Mouse (Mus musculus) embryonic fibroblast, embryonic 13.5 days (primary cell): ENCODE results near the gene Kynu. TPM values are rescaled to one million over a fixed set of nuclear protein-coding genes. Genes with fewer than 3 reads are reported as not detected.

ENCODE experiments used
- H3K27ac ChIP-seq: 2 replicates; pipeline ENCODE4 v1.5.1; 2012; ENCODE audit warnings: low read length, control low read depth, inconsistent platforms; ENCODE audit not compliant: insufficient read depth
- H3K4me1 ChIP-seq: 2 replicates; pipeline ENCODE4 v1.6.1; 2011; ENCODE audit warnings: low read length; ENCODE audit not compliant: control insufficient read depth, insufficient read depth
- H3K4me3 ChIP-seq: 2 replicates; pipeline ENCODE4 v1.5.1; 2011; ENCODE audit warnings: mild to moderate bottlenecking, control low read depth, low read length; ENCODE audit not compliant: insufficient read depth
- CTCF ChIP-seq: IDR thresholded peaks from 2 replicates; pipeline ENCODE4 v1.5.1; 2011; ENCODE audit warnings: mild to moderate bottlenecking, control low read depth, low read length, moderate library complexity, borderline replicate concordance; ENCODE audit not compliant: insufficient read depth
- POLR2A ChIP-seq: IDR thresholded peaks from 2 replicates; pipeline ENCODE4 v1.6.1; 2011; ENCODE audit warnings: low read depth, mild to moderate bottlenecking, control low read depth, low read length, moderate library complexity
- polyA plus RNA-seq: library from polyadenylated mRNA; stranded (reverse); fragments of >200 nt; gene quantifications from 2 replicates; pipeline ENCODE4 v1.2.4, GENCODE M21; 2011; ENCODE audit warnings: low read depth; ENCODE audit not compliant: missing spikeins, insufficient read length

Kynu gene
- polyA plus RNA-seq, 1 experiment: 0.28 TPM

GRCm38 (mm10) chr2:43727181-43727580 is 172.1 kb downstream of the Kynu start:
- no peak overlapping the region for H3K27ac ChIP-seq
- no peaks in the 10 kb centered on the region for H3K4me1 ChIP-seq
- H3K4me3 ChIP-seq: no peak overlapping the region
- TF ChIP-seq CTCF (no peak), POLR2A (no peak)

- Histone ChIP-seq H3K4me1 (no peaks in the 10 kb centered on the region), H3K27ac (no peak overlapping the region), H3K4me3 (no peak overlapping the region)
- no peak for TF ChIP-seq POLR2A
- TF ChIP-seq CTCF: no peak
These were observed 172.6 kb downstream of the Kynu start for GRCm38 (mm10) chr2:43727693-43728092.

- Histone ChIP-seq H3K27ac (no peak overlapping the region), H3K4me1 (no peaks in the 10 kb centered on the region), H3K4me3 (no peak overlapping the region)
- TF ChIP-seq POLR2A (no peak), CTCF (no peak)
These were observed 173.7 kb downstream of the Kynu start for GRCm38 (mm10) chr2:43728831-43729230.

Other genes starting within 250 kb of the Kynu start
- not detected in 2 replicates for gene Arhgap15, start 193.5 kb downstream of the Kynu start, polyA plus RNA-seq